Mouse (Mus musculus) frontal cortex, adult 2 months (tissue): ENCODE measurements at regions not wholly inside any gene's neighbourhood (a gene's known extent, or its start where the extent isn't known, plus 50 kb on each side); places are given as distances from the start of the nearest gene placed in this dataset.
A peak's percentile ranks its signal among the peaks of the same experiment; 100 is the strongest.

ENCODE experiments used
- DNase-seq, 2 experiments: peaks; one replicate each; pipeline ENCODE4 v3.0.0; 2022; ENCODE audit warnings: low spot score in 1 of 2; ENCODE audit errors: extremely low spot score in 1 of 2

- DNase-seq = peak; percentile 1 to 29
Measured at GRCm38 (mm10) chr8:44826936-44827335, 108.3 kb upstream of the Fat1 start.

- DNase-seq = no peak
Measured at GRCm38 (mm10) chr8:44828026-44828425, 107.2 kb upstream of the Fat1 start.

- DNase-seq = no peak
Measured at GRCm38 (mm10) chr8:44838431-44838830, 96.8 kb upstream of the Fat1 start.

GRCm38 (mm10) chr8:44839504-44840209, 95.6 kb upstream of the Fat1 start:
- no peak for DNase-seq

- no peak for DNase-seq
Measured at GRCm38 (mm10) chr8:44840646-44841045, 94.6 kb upstream of the Fat1 start.

- no peak for DNase-seq
Measured at GRCm38 (mm10) chr8:44844362-44844761, 90.9 kb upstream of the Fat1 start.

- DNase-seq = no peak
Measured at GRCm38 (mm10) chr8:44852223-44852622, 83.0 kb upstream of the Fat1 start.

GRCm38 (mm10) chr8:44855115-44855514, 80.1 kb upstream of the Fat1 start:
- no peak for DNase-seq

- DNase-seq = no peak
Measured at GRCm38 (mm10) chr8:44867202-44867601, 68.0 kb upstream of the Fat1 start.

- DNase-seq = no peak
Measured at GRCm38 (mm10) chr8:44867666-44868065, 67.6 kb upstream of the Fat1 start.

GRCm38 (mm10) chr8:44877066-44877465, 58.2 kb upstream of the Fat1 start:
- no peak for DNase-seq

GRCm38 (mm10) chr8:44878208-44878607, 57.0 kb upstream of the Fat1 start:
- no peak for DNase-seq

GRCm38 (mm10) chr8:44879186-44879585, 56.1 kb upstream of the Fat1 start:
- no peak for DNase-seq

- no peak for DNase-seq
Measured at GRCm38 (mm10) chr8:44884399-44885006, 50.7 kb upstream of the Fat1 start.
